Comparison of ENCODE assay signal across 19 mouse cellular contexts in genomic region chr16:24455361-24455855, GRCm38 (mm10).
A peak's percentile ranks its signal among the peaks of the same experiment; 100 is the strongest.
DNase-seq lines count a peak whose midpoint lies in the region; ATAC-seq and TF ChIP-seq lines count a peak whose summit lies in the region.
"Had no signal": no experiment of that assay in that cellular context is flagged by ENCODE, and none has a peak within 500 bp of the region (broad histone marks: within the 10 kb centered on the region; RNA-seq: fewer than 3 reads in every experiment).

No protein-coding gene starts in this region.

- no peak overlapping the region for H3K4me3 ChIP-seq in forebrain, embryonic 16.5 days (replicated peaks; ENCODE audit: low read length)
- H3K4me3 ChIP-seq in forebrain, embryonic 15.5 days, result no peak overlapping the region
- H3K4me3 ChIP-seq in kidney, embryonic 16.5 days (ENCODE audit: low read length), result no peak overlapping the region
- no peak overlapping the region for H3K4me3 ChIP-seq in intestine, embryonic 16.5 days (ENCODE audit: low read length)
- H3K4me3 ChIP-seq: gastrocnemius, adult 2 months; heart, embryonic 10.5 days; hindbrain, embryonic 13.5 days had no signal

- 21% methylated on average over 3 of the region's 3 CpGs for WGBS in forebrain, embryonic 16.5 days
- 28% methylated on average over 3 of the region's 3 CpGs for WGBS in forebrain, embryonic 15.5 days
- 35% methylated on average over 3 of the region's 3 CpGs for WGBS in kidney, embryonic 16.5 days
- WGBS in intestine, embryonic 16.5 days, result 20% methylated on average over 3 of the region's 3 CpGs

- no peak for TF ChIP-seq CTCF in brain, embryonic 14.5 days (IDR thresholded peaks at IDR 0.05; ENCODE audit: borderline replicate concordance, extremely low read depth, insufficient read depth, insufficient read length)

- H3K4me1 ChIP-seq in forebrain, embryonic 16.5 days (replicated peaks; ENCODE audit: control insufficient read depth, insufficient read depth, low read length), result peaks cover 12% of the 10 kb centered on the region
- H3K4me1 ChIP-seq in forebrain, embryonic 15.5 days, result peaks cover 9% of the 10 kb centered on the region; the same call in 1 of the 2 replicates
- peaks cover 33% of the 10 kb centered on the region for H3K4me1 ChIP-seq in kidney, embryonic 16.5 days (ENCODE audit: insufficient read depth, low read length)
- peaks cover 38% of the 10 kb centered on the region for H3K4me1 ChIP-seq in intestine, embryonic 16.5 days (ENCODE audit: control insufficient read depth, insufficient read depth, low read length)

- H3K36me3 ChIP-seq in forebrain, embryonic 16.5 days (ENCODE audit: control insufficient read depth, insufficient read depth), result no peaks in the 10 kb centered on the region
- no peaks in the 10 kb centered on the region for H3K36me3 ChIP-seq in forebrain, embryonic 15.5 days
- H3K36me3 ChIP-seq in kidney, embryonic 16.5 days (ENCODE audit: insufficient read depth, low read length), result peaks cover 11% of the 10 kb centered on the region
- H3K36me3 ChIP-seq in intestine, embryonic 16.5 days (ENCODE audit: control insufficient read depth, insufficient read depth, low read length), result 0 out of 2 replicates have a peak, but pooled peaks cover 2% of the 10 kb centered on the region
- H3K36me3 ChIP-seq: hindbrain, embryonic 13.5 days had no signal

- H3K9ac ChIP-seq in forebrain, embryonic 16.5 days (replicated peaks; ENCODE audit: low read depth, low read length), result no peak overlapping the region
- no peak overlapping the region for H3K9ac ChIP-seq in forebrain, embryonic 15.5 days (replicated peaks)
- no peak overlapping the region for H3K9ac ChIP-seq in kidney, embryonic 16.5 days (replicated peaks; ENCODE audit: low read length)
- no peak overlapping the region for H3K9ac ChIP-seq in intestine, embryonic 16.5 days (ENCODE audit: low read depth, low read length)
- H3K9ac ChIP-seq: forebrain, postnatal 0 days; hindbrain, embryonic 13.5 days had no signal

- H3K27ac ChIP-seq in forebrain, embryonic 16.5 days (ENCODE audit: low read length), result no peak overlapping the region
- no peak overlapping the region for H3K27ac ChIP-seq in forebrain, embryonic 15.5 days (replicated peaks)
- H3K27ac ChIP-seq in kidney, embryonic 16.5 days (ENCODE audit: low read length), result peak overlapping the region; percentile 4
- H3K27ac ChIP-seq in intestine, embryonic 16.5 days (ENCODE audit: low read length), result peak overlapping the region; percentile 59
- H3K27ac ChIP-seq: gastrocnemius, adult 2 months; heart, embryonic 10.5 days; hindbrain, embryonic 13.5 days; hindbrain, postnatal 0 days had no signal

- intact Hi-C loops in heart, postnatal 25 days (cut with DNase I), result no loop called here

- ATAC-seq in forebrain, embryonic 16.5 days, result 0 out of 2 replicates have a peak, but pooled peaks have one; percentile 38
- no peak for ATAC-seq in forebrain, embryonic 15.5 days (replicated peaks)
- no peak for ATAC-seq in kidney, embryonic 16.5 days (ENCODE audit: low FRiP score, low TSS enrichment)
- ATAC-seq in intestine, embryonic 16.5 days, result peak; percentile 76
- no peak for ATAC-seq in activated CD4-positive, CD25-positive, alpha-beta regulatory T cell, adult 4 months
- ATAC-seq: forebrain, postnatal 0 days; hindbrain, postnatal 0 days had no signal

- no peaks in the 10 kb centered on the region for H3K9me3 ChIP-seq in forebrain, embryonic 16.5 days (ENCODE audit: control insufficient read depth, low read length)
- H3K9me3 ChIP-seq in forebrain, embryonic 15.5 days, result no peaks in the 10 kb centered on the region
- H3K9me3 ChIP-seq in kidney, embryonic 16.5 days (ENCODE audit: low read length), result no peaks in the 10 kb centered on the region
- H3K9me3 ChIP-seq in intestine, embryonic 16.5 days (ENCODE audit: control insufficient read depth, low read length), result no peaks in the 10 kb centered on the region
- H3K9me3 ChIP-seq: heart, embryonic 10.5 days; hindbrain, embryonic 13.5 days had no signal

- no peak for DNase-seq in kidney, postnatal 14 days
- DNase-seq in brain, embryonic 14.5 days (ENCODE audit: low read depth), result peak; percentile 61
- no peak for DNase-seq in heart, postnatal 25 days (ENCODE audit: low spot score)
- DNase-seq: adrenal gland, postnatal 14 days; cerebellum, adult 18-20 months; cerebellum, adult 9-11 months; cerebellum, postnatal 36 days; forebrain, postnatal 0 days; gastrocnemius, adult 2 months; gastrocnemius, postnatal 25 days; heart, postnatal 10 days had no signal

- TF ChIP-seq POLR2A in brain, embryonic 14.5 days (IDR thresholded peaks at IDR 0.05; ENCODE audit: borderline replicate concordance, extremely low read depth, insufficient read depth, insufficient read length, poor library complexity, severe bottlenecking), result no peak

- H3K27me3 ChIP-seq in forebrain, embryonic 16.5 days (replicated peaks; ENCODE audit: control insufficient read depth, insufficient read depth, low read length), result no peaks in the 10 kb centered on the region
- no peaks in the 10 kb centered on the region for H3K27me3 ChIP-seq in forebrain, embryonic 15.5 days
- H3K27me3 ChIP-seq in kidney, embryonic 16.5 days (ENCODE audit: insufficient read depth, low read length), result no peaks in the 10 kb centered on the region
- H3K27me3 ChIP-seq in intestine, embryonic 16.5 days (replicated peaks; ENCODE audit: control insufficient read depth, insufficient read depth, low read length), result no peaks in the 10 kb centered on the region
- H3K27me3 ChIP-seq: hindbrain, embryonic 13.5 days had no signal

- no peak overlapping the region for H3K4me2 ChIP-seq in forebrain, embryonic 16.5 days (ENCODE audit: low read length)
- H3K4me2 ChIP-seq in forebrain, embryonic 15.5 days (replicated peaks), result no peak overlapping the region
- no peak overlapping the region for H3K4me2 ChIP-seq in kidney, embryonic 16.5 days (replicated peaks; ENCODE audit: low read depth, low read length)
- no peak overlapping the region for H3K4me2 ChIP-seq in intestine, embryonic 16.5 days (ENCODE audit: low read depth, low read length)
- H3K4me2 ChIP-seq: hindbrain, embryonic 13.5 days had no signal

Comparison
In these comparisons a context has a peak if more than half of its experiments do, and no peak if none do; other contexts are left out.
1. ATAC-seq: peak in forebrain, embryonic 16.5 days (single experiment) and intestine, embryonic 16.5 days (single experiment); none in forebrain, embryonic 15.5 days (single experiment), kidney, embryonic 16.5 days (single experiment) and activated CD4-positive, CD25-positive, alpha-beta regulatory T cell, adult 4 months (single experiment).
2. H3K27ac ChIP-seq: peak in kidney, embryonic 16.5 days (single experiment) and intestine, embryonic 16.5 days (single experiment); none in forebrain, embryonic 16.5 days (single experiment) and forebrain, embryonic 15.5 days (single experiment).